Mouse (Mus musculus): ENCODE measurements around the gene Btg3.
A peak's percentile ranks its signal among the peaks of the same experiment; 100 is the strongest.

DNA sequence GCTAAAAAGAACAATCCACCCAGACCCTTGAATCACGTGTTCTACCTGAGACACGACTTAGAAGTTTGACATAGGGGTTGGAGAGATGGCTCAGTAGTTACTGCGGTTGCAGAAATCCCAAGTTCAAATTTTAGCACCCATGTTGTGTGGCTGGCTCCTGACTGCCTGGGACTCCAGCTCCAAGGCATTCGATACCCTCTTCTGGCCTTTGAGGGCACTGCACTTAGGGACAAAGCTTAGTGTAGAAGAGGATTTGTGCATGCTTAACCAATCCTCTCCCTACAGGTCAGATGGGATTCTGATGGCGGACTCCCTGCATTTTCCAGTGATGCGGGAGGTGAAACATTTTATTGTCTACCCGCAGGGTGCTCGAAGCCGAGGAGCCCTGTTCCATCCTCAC is 60.1 kb downstream of the Btg3 start:
- TF ChIP-seq CTCF (IDR thresholded peaks at IDR 0.05; ENCODE audit: borderline replicate concordance, control insufficient read depth, extremely low read depth, insufficient read depth, low read length, poor library complexity): peak; percentile 17; the same call in 1 of the 2 replicates
- TF ChIP-seq POLR2A (IDR thresholded peaks at IDR 0.05; ENCODE audit: control insufficient read depth, extremely low read depth, insufficient read depth, low read length, poor library complexity): no peak
